Mouse (Mus musculus) heart, postnatal 0 days (tissue): ENCODE measurements at regions not wholly inside any gene's neighbourhood (a gene's known extent, or its start where the extent isn't known, plus 50 kb on each side); places are given as distances from the start of the nearest gene placed in this dataset.

Experiments
- CTCF ChIP-seq: IDR thresholded peaks from 2 replicates; pipeline ENCODE4 v1.5.1; 2016; ENCODE audit warnings: antibody characterized with exemption, control low read depth, low read depth
- EP300 ChIP-seq: IDR thresholded peaks from 2 replicates; pipeline ENCODE4 v1.6.1; 2016; ENCODE audit warnings: antibody characterized with exemption, low read depth

- TF ChIP-seq CTCF = no peak
- no peak for TF ChIP-seq EP300
Measured at GRCm38 (mm10) chr12:32553793-32554192, 175.3 kb downstream of the Ccdc71l start.
